Mouse (Mus musculus) bone marrow, adult 2 months (tissue): ENCODE measurements around the gene Cdyl. TPM values are rescaled to one million over a fixed set of nuclear protein-coding genes. Genes with fewer than 3 reads are reported as not detected.

Source experiments
- H3K27ac ChIP-seq: fragments of 200-500 bp; 2 replicates; pipeline ENCODE4 v1.5.1; 2012; ENCODE audit warnings: low read depth, mild to moderate bottlenecking, control low read depth, inconsistent platforms, low read length; ENCODE audit not compliant: control insufficient read depth, poor library complexity, insufficient read depth
- H3K4me1 ChIP-seq: fragments of 200-500 bp; 2 replicates; pipeline ENCODE4 v1.6.1; 2011; ENCODE audit warnings: low read length; ENCODE audit not compliant: control insufficient read depth, insufficient read depth
- H3K4me3 ChIP-seq: fragments of 200-500 bp; replicated peaks from 2 replicates; pipeline ENCODE3; 2011; ENCODE audit warnings: mild to moderate bottlenecking, low read depth, low read length, control low read depth; ENCODE audit not compliant: control insufficient read depth
- CTCF ChIP-seq: fragments of 200-500 bp; IDR thresholded peaks from 2 replicates; pipeline ENCODE4 v1.5.1; 2011; ENCODE audit warnings: low read length, control low read depth; ENCODE audit not compliant: control insufficient read depth, insufficient read depth
- POLR2A ChIP-seq: fragments of 200-500 bp; IDR thresholded peaks from 2 replicates; pipeline ENCODE4 v1.6.1; 2011; ENCODE audit warnings: low read depth, mild to moderate bottlenecking, control low read depth, low read length, borderline replicate concordance; ENCODE audit not compliant: control insufficient read depth
- WGBS: fragments of 180-500 bp; shearing (Covaris S2); methylation state at CpG from one replicate; pipeline ENCODE4 v1.1.7; 2018; 5-methylcytosine and 5-hydroxymethylcytosine counted together
- polyA plus RNA-seq: library from polyadenylated mRNA; stranded (reverse); fragments of >200 nt; gene quantifications from 2 replicates; pipeline ENCODE4 v1.2.4, GENCODE M21; 2011; ENCODE audit warnings: low replicate concordance; ENCODE audit not compliant: missing spikeins, insufficient read depth, insufficient read length

Gene Cdyl
- 11.4 and 20.5 TPM in 2 replicates for polyA plus RNA-seq

- no peak within 1 kb of the TSS for H3K4me3 ChIP-seq
- H3K4me1 ChIP-seq, result no peaks in the 10 kb centered on the region; the same call in 1 of the 2 replicates
- 82% methylated on average over 4 of the region's 4 CpGs for WGBS
- H3K27ac ChIP-seq, result no peak within 1 kb of the TSS
- no peak for TF ChIP-seq CTCF
- TF ChIP-seq POLR2A, result no peak
These were observed at the start of gene Cdyl for GRCm38 (mm10) chr13:35659406-35659985. Gene Cdyl (plus strand): TSS chr13:35659833.

GRCm38 (mm10) chr13:35610718-35611117, 48.9 kb upstream of the Cdyl start:
- peaks cover 1% of the 10 kb centered on the region; the same call in 1 of the 2 replicates for H3K4me1 ChIP-seq
- no peak for TF ChIP-seq POLR2A

DNA sequence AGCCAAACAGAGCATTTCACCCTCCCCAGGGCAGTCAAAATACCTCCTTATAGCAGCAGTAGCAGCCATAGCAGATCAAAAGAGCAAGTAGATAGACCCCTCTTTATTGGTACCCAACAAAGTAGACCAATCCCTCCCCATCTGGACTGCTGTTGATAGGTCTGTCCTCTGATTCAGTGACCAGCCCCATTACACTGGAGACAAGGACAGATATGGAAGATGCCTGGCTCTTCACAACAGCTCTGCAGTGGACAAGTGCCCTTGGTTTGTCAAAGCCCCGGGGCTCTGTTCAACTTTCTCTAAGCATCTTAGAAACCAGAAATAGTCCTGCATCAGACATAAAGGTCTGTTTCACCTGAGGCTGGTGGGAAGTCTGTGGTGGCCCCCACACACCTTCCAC, 47.1 kb upstream of the Cdyl start:
- H3K4me1 ChIP-seq, result peaks cover 3% of the 10 kb centered on the region
- no peak overlapping the region for H3K4me3 ChIP-seq
- WGBS, result 78% methylated on average over 1 of the region's 1 CpGs
- no peak overlapping the region for H3K27ac ChIP-seq
- no peak for TF ChIP-seq CTCF
- no peak for TF ChIP-seq POLR2A

More at GRCm38 (mm10) chr13:35610718-35611117, 48.9 kb upstream of the Cdyl start:
- Histone ChIP-seq H3K4me3 (no peak overlapping the region), H3K27ac (no peak overlapping the region)

- Histone ChIP-seq H3K4me1 (peaks cover 3% of the 10 kb centered on the region), H3K4me3 (no peak overlapping the region), H3K27ac (peak overlapping the region; percentile 70; the same call in 1 of the 2 replicates)
- 30% methylated on average over 4 of the region's 4 CpGs for WGBS
- TF ChIP-seq CTCF (no peak), POLR2A (no peak)
These were observed 44.7 kb upstream of the Cdyl start for GRCm38 (mm10) chr13:35614832-35615479.

DNA sequence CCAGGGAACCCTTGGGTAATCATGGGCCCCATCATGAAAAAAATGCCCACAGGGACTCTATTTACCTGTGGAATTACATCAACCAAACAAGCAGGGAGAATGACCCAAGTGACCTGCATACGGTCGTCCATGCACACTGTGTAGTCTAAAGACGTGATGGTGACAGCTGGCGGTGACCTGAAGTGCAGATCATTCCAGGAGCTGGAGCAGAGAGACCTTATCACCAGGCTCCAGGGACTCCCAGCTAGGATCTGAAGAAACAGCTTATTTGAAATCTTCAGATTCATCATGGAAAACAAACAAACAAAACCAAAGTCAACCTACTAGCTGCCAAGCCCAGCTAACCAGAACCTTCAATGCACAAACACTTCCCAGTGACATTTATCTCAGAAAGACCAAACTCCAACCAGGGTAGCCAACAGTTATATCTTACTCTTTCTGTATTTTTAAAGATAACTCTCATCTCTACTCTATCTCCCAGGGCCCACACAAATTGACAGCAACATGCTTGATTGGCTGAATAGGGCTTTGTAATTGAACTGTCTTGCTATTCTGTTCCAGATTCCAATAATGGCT, 43.0 kb upstream of the Cdyl start:
- no peak overlapping the region for H3K4me3 ChIP-seq
- 89% methylated on average over 4 of the region's 4 CpGs for WGBS
- no peak for TF ChIP-seq POLR2A
- TF ChIP-seq CTCF, result no peak
- peaks cover 3% of the 10 kb centered on the region for H3K4me1 ChIP-seq
- H3K27ac ChIP-seq, result no peak overlapping the region

- no peak overlapping the region for H3K27ac ChIP-seq
- H3K4me3 ChIP-seq, result no peak overlapping the region
- 81% methylated on average over 2 of the region's 2 CpGs for WGBS
- TF ChIP-seq POLR2A (no peak), CTCF (no peak)
- peaks cover 3% of the 10 kb centered on the region for H3K4me1 ChIP-seq
These were observed 40.3 kb upstream of the Cdyl start for GRCm38 (mm10) chr13:35619356-35619755.

GRCm38 (mm10) chr13:35620756-35621155, 38.9 kb upstream of the Cdyl start:
- 81% methylated on average over 1 of the region's 1 CpGs for WGBS
- Histone ChIP-seq H3K4me1 (peaks cover 2% of the 10 kb centered on the region), H3K27ac (no peak overlapping the region), H3K4me3 (no peak overlapping the region)
- no peak for TF ChIP-seq CTCF
- TF ChIP-seq POLR2A, result no peak

DNA sequence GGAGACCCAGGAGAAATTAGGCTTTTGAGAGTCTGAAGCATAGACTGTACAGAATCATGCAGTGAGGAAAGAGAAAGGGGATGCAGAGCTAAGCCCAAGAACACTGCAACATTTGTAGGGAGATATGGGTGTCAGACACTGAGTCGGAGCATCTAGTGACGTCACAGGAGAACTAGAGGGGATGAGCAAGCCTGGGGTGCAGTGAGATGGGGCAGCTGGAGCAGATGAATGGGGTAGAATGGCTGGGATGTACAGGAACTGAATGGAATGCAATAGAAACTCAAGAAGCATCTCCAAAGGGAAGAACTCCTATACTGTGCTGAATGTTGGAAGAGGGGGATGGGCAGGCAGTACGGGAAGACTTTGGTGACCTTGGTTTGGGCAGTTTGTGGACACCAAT, 34.8 kb upstream of the Cdyl start:
- WGBS, result 91% methylated on average over 3 of the region's 3 CpGs
- Histone ChIP-seq H3K27ac (no peak overlapping the region), H3K4me3 (no peak overlapping the region), H3K4me1 (no peaks in the 10 kb centered on the region)
- TF ChIP-seq POLR2A (no peak), CTCF (no peak)
